Mouse (Mus musculus): ENCODE measurements around the gene Sowahd. TPM values are rescaled to one million over a fixed set of nuclear protein-coding genes. Genes with fewer than 3 reads are reported as not detected.

Sowahd gene
- polyA plus RNA-seq (2014; fragmentation: Illumina TruSeq; extraction: RNeasy Lipid Tissue Mini Kit (QIAGEN cat#74804); ENCODE audit: low read depth, low replicate concordance), result not detected

GRCm38 (mm10) chrX:37048066-37048889, at the start of gene Sowahd:
Gene Sowahd, plus strand, starts transcription at chrX:37048845.

GRCm38 (mm10) chrX:37084927-37085660, 36.4 kb downstream of the Sowahd start, which contains the start of gene Rpl39:
Gene Rpl39, minus strand, starts transcription at chrX:37085402.

Other genes with a start within 250 kb of the Sowahd start
- gene Ube2a, start 174.9 kb upstream of the Sowahd start, polyA plus RNA-seq (2014; fragmentation: Illumina TruSeq; extraction: RNeasy Lipid Tissue Mini Kit (QIAGEN cat#74804); ENCODE audit: low read depth, low replicate concordance), result 71.5 TPM
- gene C330007P06Rik, start 174.7 kb upstream of the Sowahd start, polyA plus RNA-seq (2014; fragmentation: Illumina TruSeq; extraction: RNeasy Lipid Tissue Mini Kit (QIAGEN cat#74804); ENCODE audit: low read depth, low replicate concordance), result 17.9 TPM
- gene Nkrf, start 145.9 kb upstream of the Sowahd start, polyA plus RNA-seq (2014; fragmentation: Illumina TruSeq; extraction: RNeasy Lipid Tissue Mini Kit (QIAGEN cat#74804); ENCODE audit: low read depth, low replicate concordance), result 3.1 TPM
- gene Sept6, start 57.1 kb upstream of the Sowahd start, polyA plus RNA-seq (2014; fragmentation: Illumina TruSeq; extraction: RNeasy Lipid Tissue Mini Kit (QIAGEN cat#74804); ENCODE audit: low read depth, low replicate concordance), result 6.0 TPM
- 275 TPM for gene Rpl39, start 36.6 kb downstream of the Sowahd start, polyA plus RNA-seq (2014; fragmentation: Illumina TruSeq; extraction: RNeasy Lipid Tissue Mini Kit (QIAGEN cat#74804); ENCODE audit: low read depth, low replicate concordance)
- 19.8 TPM for gene Upf3b, start 61.5 kb downstream of the Sowahd start, polyA plus RNA-seq (2014; fragmentation: Illumina TruSeq; extraction: RNeasy Lipid Tissue Mini Kit (QIAGEN cat#74804); ENCODE audit: low read depth, low replicate concordance)
- gene Nkap, start 78.0 kb downstream of the Sowahd start, polyA plus RNA-seq (2014; fragmentation: Illumina TruSeq; extraction: RNeasy Lipid Tissue Mini Kit (QIAGEN cat#74804); ENCODE audit: low read depth, low replicate concordance), result 7.0 TPM
- gene Akap14, start 120.0 kb downstream of the Sowahd start, polyA plus RNA-seq (2014; fragmentation: Illumina TruSeq; extraction: RNeasy Lipid Tissue Mini Kit (QIAGEN cat#74804); ENCODE audit: low read depth, low replicate concordance), result not detected
- gene Ndufa1, start 142.3 kb downstream of the Sowahd start, polyA plus RNA-seq (2014; fragmentation: Illumina TruSeq; extraction: RNeasy Lipid Tissue Mini Kit (QIAGEN cat#74804); ENCODE audit: low read depth, low replicate concordance), result 1,300 TPM
- 3.8 TPM for gene Rnf113a1, start 142.4 kb downstream of the Sowahd start, polyA plus RNA-seq (2014; fragmentation: Illumina TruSeq; extraction: RNeasy Lipid Tissue Mini Kit (QIAGEN cat#74804); ENCODE audit: low read depth, low replicate concordance)
- gene Gm9, start 162.2 kb downstream of the Sowahd start, polyA plus RNA-seq (2014; fragmentation: Illumina TruSeq; extraction: RNeasy Lipid Tissue Mini Kit (QIAGEN cat#74804); ENCODE audit: low read depth, low replicate concordance), result not detected
- gene Rhox1, start 173.4 kb downstream of the Sowahd start, polyA plus RNA-seq (2014; fragmentation: Illumina TruSeq; extraction: RNeasy Lipid Tissue Mini Kit (QIAGEN cat#74804); ENCODE audit: low read depth, low replicate concordance), result not detected
- not detected for gene Rhox2a, start 196.1 kb downstream of the Sowahd start, polyA plus RNA-seq (2014; fragmentation: Illumina TruSeq; extraction: RNeasy Lipid Tissue Mini Kit (QIAGEN cat#74804); ENCODE audit: low read depth, low replicate concordance)
- not detected for gene Rhox3a, start 201.1 kb downstream of the Sowahd start, polyA plus RNA-seq (2014; fragmentation: Illumina TruSeq; extraction: RNeasy Lipid Tissue Mini Kit (QIAGEN cat#74804); ENCODE audit: low read depth, low replicate concordance)
- not detected for gene Rhox4a, start 216.5 kb downstream of the Sowahd start, polyA plus RNA-seq (2014; fragmentation: Illumina TruSeq; extraction: RNeasy Lipid Tissue Mini Kit (QIAGEN cat#74804); ENCODE audit: low read depth, low replicate concordance)

All from heart, adult 10 weeks (tissue).